ENCODE assay signal across 18 mouse cellular contexts in genomic region chr7:101010741-101011140, GRCm38 (mm10). TPM values are rescaled to one million over a fixed set of nuclear protein-coding genes. Genes with fewer than 3 reads are reported as not detected.
A peak's percentile ranks its signal among the peaks of the same experiment; 100 is the strongest.
DNase-seq lines count a peak whose midpoint lies in the region; ATAC-seq and TF ChIP-seq lines count a peak whose summit lies in the region.
"Had no signal": no experiment of that assay in that cellular context is flagged by ENCODE, and none has a peak within 500 bp of the region (broad histone marks: within the 10 kb centered on the region; RNA-seq: fewer than 3 reads in every experiment).

No protein-coding gene starts in this region.

- H3K4me3 ChIP-seq in heart, embryonic 14.5 days (ENCODE audit: control insufficient read depth in 1 of 2, insufficient read depth in 1 of 2, low read depth in 1 of 2, low read length in 2 of 2): peak overlapping the region in 1 of 2 experiments; percentile 60; a peak in 1 of 4 replicates
- peak overlapping the region; percentile 27 for H3K4me3 ChIP-seq in lung, adult 2 months (replicated peaks; ENCODE audit: extremely low read depth, low read depth, low read length)
- no peak overlapping the region for H3K4me3 ChIP-seq in embryonic facial prominence, embryonic 14.5 days (ENCODE audit: low read depth, low read length)
- H3K4me3 ChIP-seq in liver, postnatal 0 days (ENCODE audit: low read depth, low read length): peak overlapping the region; percentile 61
- H3K4me3 ChIP-seq in midbrain, postnatal 0 days (ENCODE audit: low read depth, low read length): no peak overlapping the region

- TF ChIP-seq CTCF in lung, adult 2 months (IDR thresholded peaks at IDR 0.05; ENCODE audit: insufficient read depth, low read length): no peak
- no peak for TF ChIP-seq CTCF in liver, postnatal 0 days (IDR thresholded peaks at IDR 0.05; ENCODE audit: low read depth)
- no peak for TF ChIP-seq CTCF in midbrain, postnatal 0 days (IDR thresholded peaks at IDR 0.05)

- peaks cover 43% of the 10 kb centered on the region for H3K27me3 ChIP-seq in heart, embryonic 14.5 days (ENCODE audit: control insufficient read depth, insufficient read depth, low read length)
- H3K27me3 ChIP-seq in embryonic facial prominence, embryonic 14.5 days (replicated peaks; ENCODE audit: control insufficient read depth, insufficient read depth, low read length): peaks cover 37% of the 10 kb centered on the region
- H3K27me3 ChIP-seq in liver, postnatal 0 days (ENCODE audit: insufficient read depth, low read length): no peaks in the 10 kb centered on the region
- peaks cover 38% of the 10 kb centered on the region for H3K27me3 ChIP-seq in midbrain, postnatal 0 days (ENCODE audit: insufficient read depth, low read length)

- intact Hi-C loops in heart, postnatal 14 days (cut with DNase I): no loop called here

- 62% methylated on average over 3 of the region's 3 CpGs for WGBS in heart, embryonic 14.5 days
- 79% methylated on average over 3 of the region's 3 CpGs for WGBS in lung, adult 2 months
- WGBS in embryonic facial prominence, embryonic 14.5 days: 71% methylated on average over 3 of the region's 3 CpGs
- 74% methylated on average over 3 of the region's 3 CpGs for WGBS in liver, postnatal 0 days (ENCODE audit: insufficient replicate concordance)
- WGBS in midbrain, postnatal 0 days: 76% methylated on average over 3 of the region's 3 CpGs

- DNase-seq in heart, postnatal 14 days: no peak
- no peak for DNase-seq in lung, adult 2 months
- DNase-seq in lung, postnatal 25 days (ENCODE audit: low spot score): no peak
- DNase-seq in embryonic facial prominence, embryonic 14.5 days (ENCODE audit: low spot score): no peak
- no peak for DNase-seq in liver, postnatal 0 days
- DNase-seq in cerebellum, postnatal 10 days: no peak
- DNase-seq in midbrain, postnatal 0 days (ENCODE audit: low spot score): no peak
- DNase-seq: cerebellum, adult 9-11 months; gastrocnemius, postnatal 25 days; kidney, adult 8-10 months; left cerebral cortex, postnatal 4 days; spleen, adult 18-20 months had no signal

- TF ChIP-seq POLR2A in lung, adult 2 months (IDR thresholded peaks at IDR 0.05; ENCODE audit: borderline replicate concordance, extremely low read depth, low read depth, low read length): no peak

- H3K9ac ChIP-seq in heart, embryonic 14.5 days (ENCODE audit: low read length): no peak overlapping the region
- no peak overlapping the region for H3K9ac ChIP-seq in embryonic facial prominence, embryonic 14.5 days (ENCODE audit: low read depth, low read length)
- peak overlapping the region; percentile 63; the same call in 1 of the 2 replicates for H3K9ac ChIP-seq in liver, postnatal 0 days (replicated peaks)
- no peak overlapping the region for H3K9ac ChIP-seq in midbrain, postnatal 0 days (replicated peaks; ENCODE audit: low read length, poor library complexity, severe bottlenecking)
- H3K9ac ChIP-seq: forebrain, embryonic 15.5 days; midbrain, embryonic 12.5 days; neural tube, embryonic 12.5 days had no signal

- H3K36me3 ChIP-seq in heart, embryonic 14.5 days (ENCODE audit: control insufficient read depth, insufficient read depth, low read length): no peaks in the 10 kb centered on the region
- no peaks in the 10 kb centered on the region for H3K36me3 ChIP-seq in embryonic facial prominence, embryonic 14.5 days (ENCODE audit: control insufficient read depth, insufficient read depth, low read length)
- H3K36me3 ChIP-seq in liver, postnatal 0 days (replicated peaks; ENCODE audit: insufficient read depth, low read length): no peaks in the 10 kb centered on the region
- H3K36me3 ChIP-seq in midbrain, postnatal 0 days (ENCODE audit: insufficient read depth, low read length): no peaks in the 10 kb centered on the region
- H3K36me3 ChIP-seq: embryonic facial prominence, embryonic 13.5 days; forebrain, embryonic 15.5 days; hindbrain, embryonic 13.5 days; midbrain, embryonic 12.5 days; neural tube, embryonic 12.5 days had no signal

- H3K4me1 ChIP-seq in heart, embryonic 14.5 days (ENCODE audit: control insufficient read depth in 2 of 2, insufficient read depth in 2 of 2, low read length in 2 of 2): peaks cover 5 to 8% of the 10 kb centered on the region in 2 experiments; a peak in 2 of 4 replicates
- H3K4me1 ChIP-seq in lung, adult 2 months (ENCODE audit: control insufficient read depth, insufficient read depth, low read length): peaks cover 5% of the 10 kb centered on the region; the same call in 1 of the 2 replicates
- H3K4me1 ChIP-seq in embryonic facial prominence, embryonic 14.5 days (ENCODE audit: control insufficient read depth, insufficient read depth, low read length): peaks cover 15% of the 10 kb centered on the region
- H3K4me1 ChIP-seq in liver, postnatal 0 days (ENCODE audit: insufficient read depth): peaks cover 23% of the 10 kb centered on the region
- H3K4me1 ChIP-seq in midbrain, postnatal 0 days (ENCODE audit: insufficient read depth, low read length): peaks cover 4% of the 10 kb centered on the region

- no peak for ATAC-seq in heart, embryonic 14.5 days (ENCODE audit: insufficient number of reproducible peaks, insufficient read depth, low FRiP score, low read depth)
- no peak for ATAC-seq in embryonic facial prominence, embryonic 14.5 days (ENCODE audit: low read depth)
- no peak for ATAC-seq in liver, postnatal 0 days
- ATAC-seq in midbrain, postnatal 0 days (ENCODE audit: low FRiP score): no peak

- no peak for TF ChIP-seq EP300 in liver, postnatal 0 days (IDR thresholded peaks at IDR 0.05; ENCODE audit: low read depth)

- H3K27ac ChIP-seq in heart, embryonic 14.5 days (replicated peaks in 1 of 2; ENCODE audit: control insufficient read depth in 1 of 2, insufficient read depth in 1 of 2, low read depth in 2 of 2, low read length in 2 of 2): no peak overlapping the region
- no peak overlapping the region for H3K27ac ChIP-seq in embryonic facial prominence, embryonic 14.5 days (replicated peaks; ENCODE audit: low read depth, low read length)
- H3K27ac ChIP-seq in liver, postnatal 0 days (ENCODE audit: low read depth): no peak overlapping the region; the same call in 1 of the 2 replicates
- no peak overlapping the region for H3K27ac ChIP-seq in midbrain, postnatal 0 days (ENCODE audit: low read depth, low read length)
- H3K27ac ChIP-seq: embryonic facial prominence, embryonic 13.5 days; forebrain, embryonic 15.5 days; hindbrain, embryonic 13.5 days; midbrain, embryonic 12.5 days; neural tube, embryonic 12.5 days had no signal

- H3K4me2 ChIP-seq in heart, embryonic 14.5 days (ENCODE audit: low read length): peak overlapping the region; percentile 96; the same call in 1 of the 2 replicates
- peak overlapping the region; percentile 99; the same call in 1 of the 2 replicates for H3K4me2 ChIP-seq in embryonic facial prominence, embryonic 14.5 days (ENCODE audit: low read depth, low read length)
- H3K4me2 ChIP-seq in liver, postnatal 0 days (ENCODE audit: low read depth, low read length): peak overlapping the region; percentile 83
- no peak overlapping the region for H3K4me2 ChIP-seq in midbrain, postnatal 0 days (ENCODE audit: low read depth, low read length, poor library complexity, severe bottlenecking)

- no peaks in the 10 kb centered on the region for H3K9me3 ChIP-seq in heart, embryonic 14.5 days (ENCODE audit: control insufficient read depth, low read length)
- no peaks in the 10 kb centered on the region for H3K9me3 ChIP-seq in embryonic facial prominence, embryonic 14.5 days (ENCODE audit: control insufficient read depth, low read length)
- H3K9me3 ChIP-seq in liver, postnatal 0 days (ENCODE audit: low read length): no peaks in the 10 kb centered on the region
- H3K9me3 ChIP-seq in midbrain, postnatal 0 days (ENCODE audit: low read length): no peaks in the 10 kb centered on the region
- H3K9me3 ChIP-seq: embryonic facial prominence, embryonic 13.5 days; forebrain, embryonic 15.5 days; hindbrain, embryonic 13.5 days; midbrain, embryonic 12.5 days; neural tube, embryonic 12.5 days had no signal

RNA-seq across cellular contexts. Expression of gene P2ry2, which starts 1.9 kb away (rescaled TPM):
- 1.8 and 2.5 TPM in 2 replicates for polyA plus RNA-seq in heart, embryonic 14.5 days (2014; fragmentation: Nextera tagmentation; extraction: Ambion mirVana)
- total RNA-seq in heart, postnatal 14 days (2021): 10 to 100 TPM; 20.6 to 22.1 TPM
- 25.0 and 25.2 TPM in 2 replicates for polyA plus RNA-seq in lung, adult 2 months (2012; rRNA removed)
- 2.0 and 2.3 TPM in 2 replicates for polyA plus RNA-seq in embryonic facial prominence, embryonic 14.5 days (2014; fragmentation: Nextera tagmentation; extraction: Ambion mirVana)
- 3.8 and 4.2 TPM in 2 replicates for polyA plus RNA-seq in liver, postnatal 0 days (2015; fragmentation: Nextera tagmentation; extraction: Ambion mirVana)
- total RNA-seq in midbrain, postnatal 0 days (2014; rRNA removed): 0.44 and 0.85 TPM in 2 replicates
- polyA plus RNA-seq in midbrain, postnatal 0 days (2015; fragmentation: Nextera tagmentation; extraction: Ambion mirVana): 0.16 and 0.28 TPM in 2 replicates

RNA-seq across cellular contexts. Expression of gene P2ry6, which starts 36.3 kb away (rescaled TPM):
- polyA plus RNA-seq in heart, embryonic 14.5 days (2014; fragmentation: Nextera tagmentation; extraction: Ambion mirVana): 4.3 and 5.4 TPM in 2 replicates
- total RNA-seq in heart, postnatal 14 days (2021): 1 to 10 TPM; 4.1 to 4.5 TPM
- 59.1 and 61.6 TPM in 2 replicates for polyA plus RNA-seq in lung, adult 2 months (2012; rRNA removed)
- 6.9 and 7.3 TPM in 2 replicates for polyA plus RNA-seq in embryonic facial prominence, embryonic 14.5 days (2014; fragmentation: Nextera tagmentation; extraction: Ambion mirVana)
- polyA plus RNA-seq in liver, postnatal 0 days (2015; fragmentation: Nextera tagmentation; extraction: Ambion mirVana): 5.3 and 6.0 TPM in 2 replicates
- 2.0 and 4.3 TPM in 2 replicates for total RNA-seq in midbrain, postnatal 0 days (2014; rRNA removed)
- polyA plus RNA-seq in midbrain, postnatal 0 days (2015; fragmentation: Nextera tagmentation; extraction: Ambion mirVana): 2.7 and 3.3 TPM in 2 replicates

Comparison
In these comparisons a context has a peak if more than half of its experiments do, and no peak if none do; other contexts are left out.
1. H3K4me3 ChIP-seq: peak in lung, adult 2 months (single experiment) and liver, postnatal 0 days (single experiment); none in embryonic facial prominence, embryonic 14.5 days (single experiment) and midbrain, postnatal 0 days (single experiment).